Mouse (Mus musculus) right cerebral cortex, postnatal 36 days (tissue): ENCODE results near the gene Nckap1l.

Experiments
- DNase-seq, 2 experiments: peaks; one replicate each; pipeline ENCODE4 v3.0.0; 2022; ENCODE audit warnings: low spot score in 2 of 2, mixed read lengths in 1 of 2

Gene Nckap1l

DNA sequence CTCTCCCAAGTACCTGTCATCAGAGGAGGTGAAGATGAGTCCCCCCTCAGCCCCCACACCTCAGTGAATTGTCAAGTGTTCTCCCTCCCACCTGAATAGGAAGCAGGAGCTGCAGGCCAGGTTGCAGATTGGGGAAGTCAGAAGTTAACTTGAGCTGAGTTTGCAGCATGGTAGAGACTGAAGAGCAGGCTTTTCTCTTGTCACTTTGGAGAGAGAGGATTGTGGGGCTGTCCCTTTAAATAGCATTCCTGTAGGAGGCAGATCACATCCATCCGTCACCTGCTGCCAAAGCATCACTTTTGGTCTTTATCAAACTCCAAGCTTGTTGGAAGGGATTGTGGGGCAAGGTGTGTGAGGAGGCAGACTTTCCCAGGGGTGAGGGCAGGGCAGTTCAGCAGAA lies 47.1 kb downstream of the Nckap1l start:
- DNase-seq: no peak

DNA sequence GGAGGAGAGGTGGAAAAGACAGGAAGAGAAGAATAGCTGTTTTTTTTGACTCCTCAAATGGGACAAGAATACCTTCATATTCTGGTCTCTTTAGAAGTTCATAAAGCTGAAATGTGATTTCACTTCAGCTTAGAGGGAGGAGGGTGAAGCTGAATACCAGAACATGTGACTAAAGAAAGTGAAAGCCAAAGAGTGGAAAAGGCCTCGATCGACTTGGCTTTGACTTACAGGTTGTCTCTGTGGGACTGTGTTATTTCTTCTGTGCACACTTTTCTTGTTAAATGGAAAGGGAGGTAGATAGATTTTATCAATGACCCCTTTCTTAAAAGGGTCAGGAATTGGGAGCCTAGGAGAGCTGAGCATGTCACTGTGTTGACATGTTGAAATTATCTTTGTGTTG lies 47.6 kb downstream of the Nckap1l start:
- DNase-seq: no peak

DNA sequence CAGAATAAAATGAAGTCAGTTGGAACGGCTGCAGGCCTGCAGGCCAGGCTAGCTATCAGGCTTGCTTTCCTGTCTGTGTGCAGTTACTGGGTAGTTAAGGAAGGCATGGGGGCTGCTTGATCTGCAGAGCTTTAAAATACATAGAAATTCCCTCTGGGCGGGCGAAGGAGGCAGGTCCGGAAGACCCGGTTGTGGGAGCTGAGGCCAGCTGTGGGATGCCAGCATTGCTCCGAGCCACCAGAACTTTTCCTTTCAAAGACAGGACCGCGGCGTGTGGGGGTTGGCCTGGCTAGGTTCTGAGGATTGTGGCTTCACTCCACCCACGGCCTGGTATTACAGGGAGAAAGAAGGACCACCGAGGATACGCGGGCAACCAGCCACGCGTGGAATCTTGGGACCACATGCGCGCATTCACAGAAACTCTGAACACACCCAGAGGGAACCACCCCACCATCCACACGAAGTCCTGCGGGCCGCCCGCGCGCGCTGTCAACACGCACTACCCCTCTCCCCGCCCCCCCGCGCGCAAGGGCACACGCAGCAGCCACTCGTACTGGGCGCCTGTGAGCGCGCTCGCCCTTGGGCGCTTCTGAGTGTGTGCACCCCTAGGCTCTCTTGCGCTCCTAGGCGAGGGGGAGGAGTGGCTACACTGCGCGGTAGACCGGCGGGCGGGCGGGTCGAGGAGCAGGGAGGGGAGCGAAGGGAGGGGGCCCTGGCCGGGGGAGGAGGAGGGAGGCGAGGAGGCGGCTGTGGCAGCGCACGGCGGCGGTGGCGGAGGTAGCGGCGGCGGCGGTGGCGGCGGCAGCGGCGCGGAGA lies 49.0 kb downstream of the Nckap1l start, which contains the start of gene Pde1b:
Gene Pde1b (plus strand): TSS at position 600 of the 816 bp plus-strand sequence.
- peak; percentile 55 to 59 for DNase-seq

DNA sequence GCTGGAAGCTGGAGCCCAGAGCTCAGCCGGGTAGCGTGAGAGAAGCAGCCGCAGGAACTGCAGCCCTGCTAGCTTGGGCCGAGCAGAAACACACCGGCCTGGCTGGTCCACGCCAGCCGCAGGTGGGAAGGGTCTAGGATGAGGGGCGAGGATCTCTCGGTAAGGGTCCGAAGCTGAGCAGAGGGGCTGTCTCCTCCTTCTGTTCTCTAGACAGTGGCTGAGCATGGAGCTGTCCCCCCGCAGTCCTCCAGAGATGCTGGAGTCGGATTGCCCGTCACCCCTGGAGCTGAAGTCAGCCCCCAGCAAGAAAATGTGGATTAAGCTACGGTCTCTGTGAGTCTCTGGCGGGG lies 49.6 kb downstream of the Nckap1l start:
- no peak for DNase-seq

DNA sequence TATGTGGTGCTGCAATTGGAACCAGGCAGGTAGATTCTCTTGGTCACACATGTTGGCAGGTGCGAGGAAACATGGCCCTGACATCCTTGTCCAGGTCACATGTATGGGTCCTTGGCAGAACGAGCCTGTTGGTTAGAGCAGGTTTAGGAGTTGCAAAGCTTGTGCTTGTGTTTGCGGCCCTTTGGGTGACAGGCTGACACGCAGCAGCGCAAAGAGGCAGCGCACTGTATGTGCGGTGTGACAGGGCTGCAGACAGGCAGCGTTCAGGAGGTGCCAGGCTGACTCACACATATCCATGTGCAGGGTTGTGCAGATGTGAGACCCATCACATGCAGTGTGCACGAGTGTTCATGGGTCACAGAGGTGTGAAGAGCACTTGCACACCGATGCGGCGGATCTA lies 50.1 kb downstream of the Nckap1l start:
- DNase-seq: no peak

DNA sequence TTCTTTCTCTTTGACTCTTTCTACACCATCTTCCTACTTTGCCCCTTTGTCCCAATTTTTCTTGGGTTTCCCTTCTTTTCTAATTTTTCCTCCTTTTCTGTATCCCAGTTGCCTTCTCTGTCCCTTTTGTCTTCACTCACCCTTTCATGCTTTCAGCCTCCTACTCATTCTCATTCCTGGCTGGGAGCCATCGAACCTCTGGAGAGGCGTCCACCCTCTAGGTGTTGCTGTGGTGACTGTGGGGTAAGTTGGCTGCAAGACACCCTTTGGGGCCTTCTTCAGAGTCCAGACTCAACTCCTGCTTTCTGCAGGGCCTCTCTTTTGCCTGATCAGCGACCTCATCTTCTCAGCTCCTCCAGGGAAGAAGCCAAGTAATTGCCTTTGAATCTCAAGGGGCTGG lies 55.7 kb downstream of the Nckap1l start:
- DNase-seq: no peak

DNA sequence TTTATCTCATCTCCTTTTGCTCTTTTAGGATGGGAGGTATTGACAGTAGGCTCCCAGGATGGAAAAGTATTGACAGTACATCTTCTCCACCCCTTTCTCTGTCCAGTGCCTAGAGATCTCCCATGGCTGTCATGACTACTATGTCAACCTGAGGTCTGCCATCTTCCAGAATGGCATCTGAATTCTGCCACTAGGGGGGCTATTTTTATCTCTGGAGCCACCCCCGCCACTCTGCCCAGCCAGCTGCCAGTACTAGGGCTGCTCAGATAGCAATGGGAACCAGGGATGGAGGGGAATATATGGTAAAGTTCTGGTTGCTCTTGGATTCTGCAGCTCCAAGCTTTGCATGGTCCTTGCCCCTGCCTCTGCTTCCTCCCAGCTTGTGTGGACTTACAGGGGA lies 58.1 kb downstream of the Nckap1l start:
- no peak for DNase-seq

DNA sequence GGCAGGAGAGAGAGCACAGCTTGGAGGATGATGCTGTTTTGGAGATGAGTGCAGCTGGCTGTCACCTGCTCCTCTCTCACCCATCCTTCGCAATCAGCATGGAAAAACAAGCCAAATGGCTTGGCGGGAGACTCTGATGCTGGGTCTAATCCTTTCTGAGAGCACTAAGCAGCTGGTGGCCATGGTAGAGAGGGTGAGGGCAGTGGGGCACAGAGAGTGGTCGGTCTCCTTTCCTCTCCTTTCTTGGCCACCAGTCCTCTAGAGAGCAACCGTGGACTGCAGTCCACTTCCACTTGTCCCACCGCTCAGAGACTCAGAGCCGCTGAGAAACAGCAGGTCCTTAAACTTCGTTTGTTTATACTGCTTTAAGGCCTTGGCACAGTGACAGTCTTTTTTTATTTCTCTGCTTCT lies 60.0 kb downstream of the Nckap1l start:
- no peak for DNase-seq

DNA sequence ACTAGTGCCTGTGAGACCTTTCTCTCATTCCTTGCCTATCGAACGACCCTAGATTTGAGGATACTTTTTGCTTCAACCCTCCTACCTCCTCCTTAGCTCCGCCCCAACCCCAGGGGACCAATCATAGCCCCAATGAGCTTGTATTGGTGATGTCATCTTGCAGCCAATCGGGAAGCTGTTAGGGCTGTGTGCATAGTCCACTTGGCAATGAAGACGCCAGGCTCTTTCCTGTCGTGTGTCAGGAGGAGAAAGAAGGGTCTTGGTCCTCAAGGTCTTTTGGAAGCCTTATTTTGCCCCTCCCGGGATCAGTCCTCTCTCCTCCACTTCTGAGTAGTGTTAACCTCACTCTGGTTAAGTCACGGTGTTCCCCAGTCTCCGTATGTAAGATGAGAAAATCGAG lies 60.5 kb downstream of the Nckap1l start:
- peak; percentile 63 to 77 for DNase-seq

DNA sequence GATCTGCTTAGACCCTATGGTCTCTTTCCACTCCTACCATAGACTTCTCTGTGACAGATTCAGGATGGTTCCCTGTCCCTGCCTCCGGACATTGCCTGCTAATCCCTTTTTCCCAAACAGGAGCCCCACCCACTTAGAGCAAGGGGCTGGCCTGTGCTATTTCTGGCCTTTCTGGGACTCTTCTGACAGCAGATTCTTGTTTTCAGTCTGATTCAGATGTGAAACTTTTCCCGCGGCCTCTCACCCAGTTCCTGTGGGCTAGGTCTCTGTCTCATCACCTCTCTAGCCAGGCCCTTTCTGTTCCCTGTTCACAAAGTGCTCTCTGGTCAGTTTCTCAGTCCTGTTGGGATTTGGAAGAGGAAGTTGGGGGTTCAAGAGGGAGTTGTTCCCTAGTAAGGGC lies 61.3 kb downstream of the Nckap1l start:
- no peak for DNase-seq

DNA sequence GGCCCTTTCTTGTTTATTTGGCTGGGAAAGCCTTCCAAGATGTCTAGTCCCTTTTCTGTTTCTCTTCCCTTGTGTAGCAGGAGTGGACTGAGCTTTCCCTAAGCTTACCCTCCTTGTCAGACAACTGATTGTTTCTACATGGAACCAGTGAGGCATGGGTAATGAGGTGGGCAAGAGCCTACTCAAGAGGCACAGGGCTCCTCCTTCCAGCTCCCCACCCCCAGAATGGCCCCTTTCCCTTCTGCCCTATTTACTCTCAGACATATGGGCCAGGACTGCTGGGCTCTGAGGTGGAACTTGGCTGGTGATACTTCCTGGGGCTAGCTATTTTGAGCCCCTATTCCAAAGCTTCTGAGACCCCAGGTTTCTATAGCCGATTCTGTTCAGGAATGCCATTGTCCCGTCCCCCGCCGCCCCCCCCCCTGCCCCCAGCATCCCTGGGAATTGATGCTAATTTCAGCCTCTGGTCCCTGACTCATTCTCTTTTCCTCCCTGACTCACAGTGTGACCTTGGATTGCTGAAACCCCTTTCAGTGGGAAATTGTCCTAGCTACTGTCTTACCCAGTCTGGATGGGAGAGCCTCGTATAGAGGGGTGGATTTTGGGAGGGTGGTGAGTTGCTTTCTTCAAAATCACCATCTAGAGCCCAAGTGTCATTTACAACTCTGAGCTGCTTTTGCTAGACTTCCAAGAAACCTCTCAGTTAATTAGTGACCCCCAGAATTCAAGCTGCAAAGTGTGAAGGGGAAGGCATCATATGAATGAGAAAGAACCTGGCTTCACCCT lies 65.2 kb downstream of the Nckap1l start:
- DNase-seq: no peak

DNA sequence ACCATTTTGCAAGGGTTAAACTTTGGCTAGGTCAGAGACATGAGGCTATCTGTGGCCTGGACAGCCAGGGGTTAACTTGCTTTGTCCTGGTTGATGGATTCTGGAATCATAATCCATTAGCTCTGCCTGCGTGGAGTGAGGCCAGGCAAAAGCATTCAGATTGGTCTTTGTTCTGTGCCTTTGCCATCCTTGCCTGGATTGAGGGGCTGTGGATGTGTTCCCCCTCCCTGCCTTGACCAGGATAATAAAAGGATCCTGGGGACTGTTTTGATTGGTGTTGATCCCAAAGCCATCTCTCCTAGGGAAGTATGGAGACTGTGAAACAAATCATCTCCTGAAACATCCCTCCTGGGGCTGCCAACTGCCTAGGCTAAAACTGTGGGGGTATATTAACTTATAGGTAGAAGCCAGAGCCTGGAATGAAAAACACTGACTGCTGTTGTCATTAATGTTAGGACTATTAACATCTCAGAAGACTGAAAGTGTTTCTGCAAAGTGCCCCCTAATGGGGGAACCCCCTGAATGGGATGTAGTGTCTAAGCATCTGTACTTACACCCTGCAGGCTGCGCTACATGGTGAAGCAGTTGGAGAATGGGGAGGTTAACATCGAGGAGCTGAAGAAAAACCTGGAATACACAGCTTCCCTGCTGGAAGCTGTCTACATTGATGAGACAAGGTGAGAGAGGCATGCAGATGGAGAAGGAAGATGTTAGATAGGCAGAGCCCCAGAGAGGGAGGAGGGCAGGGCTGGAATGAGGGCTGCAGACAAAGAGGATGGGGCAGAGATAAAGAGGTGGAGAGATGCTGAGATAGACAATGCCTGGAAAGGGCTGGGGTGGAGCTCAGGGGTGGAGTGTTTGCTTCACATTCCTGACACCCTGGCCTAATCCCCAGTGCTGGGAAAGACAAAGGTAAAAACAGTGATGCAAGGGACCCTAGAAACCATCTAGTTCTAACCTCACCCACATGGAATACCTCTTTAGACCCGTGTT lies 66.1 kb downstream of the Nckap1l start:
- no peak for DNase-seq

DNA sequence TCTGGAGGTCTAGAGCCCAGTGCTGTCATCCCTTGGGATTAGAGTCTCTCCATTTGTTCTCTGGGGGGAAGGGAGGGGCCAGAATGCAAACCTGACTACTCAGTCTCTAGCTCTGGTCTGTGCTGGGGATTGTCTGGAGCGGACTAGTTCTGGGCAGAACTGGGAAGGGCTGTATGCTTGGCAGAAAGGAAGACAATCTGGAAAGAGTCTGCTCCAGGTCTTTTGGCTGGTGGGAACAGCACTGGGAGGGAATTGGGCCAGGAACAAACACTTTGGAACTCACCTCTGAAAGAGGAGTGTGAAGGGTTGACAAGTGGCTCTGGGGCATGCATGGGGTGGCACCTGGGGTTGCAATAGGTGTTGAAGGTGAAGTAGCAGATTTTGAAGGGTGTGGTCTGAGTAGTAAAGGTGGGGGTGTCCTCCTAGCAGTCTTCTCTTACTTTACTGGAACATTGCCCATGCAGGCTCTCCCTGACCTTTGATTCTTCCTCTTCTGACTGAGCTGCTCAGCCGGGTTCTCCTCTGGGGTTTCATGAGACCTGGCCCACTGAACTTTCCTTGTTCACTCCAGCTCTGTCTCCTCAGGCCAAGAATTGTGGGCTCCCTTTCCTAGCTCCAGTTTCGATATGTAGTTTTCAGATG lies 69.0 kb downstream of the Nckap1l start:
- no peak for DNase-seq

DNA sequence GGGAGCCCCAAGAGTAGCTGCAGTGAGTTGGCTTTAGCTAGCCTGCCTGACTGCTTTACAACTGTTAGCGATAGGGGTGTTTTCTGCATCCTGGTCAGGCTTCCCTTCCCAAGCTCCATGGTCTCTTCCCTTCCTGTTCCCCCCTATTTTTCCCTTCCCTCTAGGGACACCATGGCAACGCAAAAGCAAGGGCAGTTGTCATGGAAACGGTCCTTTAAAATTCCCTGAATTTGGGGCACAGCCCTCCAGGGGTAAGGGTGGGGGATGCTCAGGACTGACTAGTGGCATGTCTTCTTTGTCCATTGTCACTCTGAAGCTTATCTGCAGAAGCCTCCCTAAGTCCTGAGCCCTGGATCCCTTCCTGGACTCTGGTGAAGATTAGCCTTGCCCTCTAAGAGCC lies 69.6 kb downstream of the Nckap1l start:
- DNase-seq: no peak

DNA sequence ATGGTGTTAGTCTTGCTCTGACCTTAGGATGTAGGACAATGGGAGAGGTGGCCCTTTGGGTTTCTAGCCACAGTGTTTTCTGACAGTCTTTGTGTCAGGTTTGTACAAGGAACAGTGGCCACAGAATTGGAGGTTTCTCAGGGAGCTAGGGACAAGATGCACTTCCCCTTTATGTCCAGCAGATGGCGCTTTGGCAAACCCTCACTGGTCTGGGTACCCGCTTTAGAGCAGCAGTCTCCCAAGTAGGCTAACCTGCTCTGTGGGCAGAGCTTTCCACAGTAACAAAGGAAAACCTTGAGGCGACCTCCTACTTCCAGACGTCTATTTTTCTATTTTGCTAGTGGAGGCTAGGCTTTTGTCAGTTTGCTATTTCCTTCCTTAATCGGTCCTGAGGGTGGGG lies 76.8 kb downstream of the Nckap1l start:
- peak in 1 of 2 experiments; percentile 63 for DNase-seq

DNA sequence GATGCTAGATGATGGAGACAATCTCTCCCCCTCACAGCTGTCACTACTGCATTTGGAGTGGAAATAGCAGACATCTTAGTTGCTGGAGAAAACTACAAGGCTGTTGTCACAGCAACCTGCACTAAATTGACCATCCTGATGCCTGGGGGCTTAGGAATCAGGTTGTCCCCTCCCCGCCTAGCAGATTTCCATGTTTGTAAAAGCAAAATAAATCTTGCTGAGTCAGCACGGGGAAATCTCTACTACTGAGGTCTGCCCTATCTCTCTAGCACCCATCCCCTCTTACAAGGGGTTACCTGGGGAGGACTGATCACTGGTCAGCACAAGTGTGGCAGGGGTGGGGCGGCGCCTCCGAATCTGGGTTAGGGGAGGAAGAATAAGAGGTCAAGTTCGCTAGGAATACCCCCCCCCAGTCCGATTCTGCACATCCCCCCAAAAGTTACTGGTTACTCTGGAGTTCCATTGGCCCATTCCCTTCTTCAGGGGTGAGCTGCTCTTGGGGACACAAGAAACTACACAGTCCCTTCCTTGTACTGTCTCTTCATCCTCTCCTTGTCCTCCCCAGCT lies 80.5 kb downstream of the Nckap1l start:
- DNase-seq: no peak

DNA sequence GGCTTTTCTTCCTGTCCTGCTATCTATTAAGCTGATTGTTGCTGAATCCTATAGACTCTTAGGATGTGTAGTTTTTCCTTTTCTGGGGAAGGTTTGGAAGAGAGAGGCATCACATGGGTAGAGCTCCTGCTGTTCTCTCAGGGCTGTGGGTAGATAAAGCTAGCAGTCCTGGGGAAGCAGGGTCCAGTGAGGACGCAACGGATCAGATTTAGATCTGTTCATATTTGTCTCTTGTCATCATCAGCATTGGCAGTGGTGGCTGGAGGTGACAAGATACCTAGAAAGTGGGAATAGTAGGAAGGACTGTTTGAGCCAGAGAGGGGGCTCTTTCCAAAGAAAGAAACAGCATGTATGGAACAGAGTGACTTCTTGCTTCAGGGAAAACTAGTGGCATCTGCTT lies 81.4 kb downstream of the Nckap1l start:
- DNase-seq: no peak

DNA sequence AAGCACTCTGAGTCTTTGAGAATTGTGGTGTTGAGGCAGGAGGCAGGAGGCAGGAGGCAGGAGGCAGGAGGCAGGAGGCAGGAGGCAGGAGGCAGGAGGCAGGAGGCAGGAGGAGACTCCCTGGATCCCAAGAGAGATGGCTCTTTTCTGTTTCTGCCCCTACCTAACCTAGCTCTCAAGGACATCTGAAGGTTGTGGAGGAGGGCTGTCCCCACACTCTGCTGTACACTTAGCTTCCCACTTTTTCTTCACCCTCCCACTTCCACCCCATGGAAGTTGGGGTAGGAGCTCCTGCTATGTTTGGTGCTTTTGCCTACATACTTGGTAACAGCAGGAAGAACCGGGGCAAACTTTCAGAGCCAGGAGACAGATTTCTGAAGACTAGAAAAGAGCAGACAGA lies 82.2 kb downstream of the Nckap1l start:
- DNase-seq: no peak

DNA sequence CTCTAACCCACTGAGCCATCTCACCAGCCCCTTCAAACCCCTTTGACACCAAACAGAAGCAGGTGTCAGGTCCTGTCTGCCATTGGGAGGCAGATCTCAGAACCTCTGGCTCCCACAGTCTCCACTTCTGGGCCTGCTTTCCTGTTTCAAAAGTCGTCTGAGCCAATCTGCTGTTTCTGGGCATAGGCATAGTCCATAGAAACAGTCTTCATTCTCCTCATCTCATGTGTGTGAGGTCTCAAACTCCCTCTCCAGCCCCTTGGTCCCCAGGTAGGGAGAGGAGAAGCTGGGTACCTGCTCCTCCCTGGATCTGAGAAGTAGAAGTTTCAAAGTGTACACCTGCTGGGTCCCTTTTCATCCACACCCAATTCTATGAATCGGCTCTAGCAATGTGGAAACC lies 82.9 kb downstream of the Nckap1l start:
- DNase-seq: no peak

DNA sequence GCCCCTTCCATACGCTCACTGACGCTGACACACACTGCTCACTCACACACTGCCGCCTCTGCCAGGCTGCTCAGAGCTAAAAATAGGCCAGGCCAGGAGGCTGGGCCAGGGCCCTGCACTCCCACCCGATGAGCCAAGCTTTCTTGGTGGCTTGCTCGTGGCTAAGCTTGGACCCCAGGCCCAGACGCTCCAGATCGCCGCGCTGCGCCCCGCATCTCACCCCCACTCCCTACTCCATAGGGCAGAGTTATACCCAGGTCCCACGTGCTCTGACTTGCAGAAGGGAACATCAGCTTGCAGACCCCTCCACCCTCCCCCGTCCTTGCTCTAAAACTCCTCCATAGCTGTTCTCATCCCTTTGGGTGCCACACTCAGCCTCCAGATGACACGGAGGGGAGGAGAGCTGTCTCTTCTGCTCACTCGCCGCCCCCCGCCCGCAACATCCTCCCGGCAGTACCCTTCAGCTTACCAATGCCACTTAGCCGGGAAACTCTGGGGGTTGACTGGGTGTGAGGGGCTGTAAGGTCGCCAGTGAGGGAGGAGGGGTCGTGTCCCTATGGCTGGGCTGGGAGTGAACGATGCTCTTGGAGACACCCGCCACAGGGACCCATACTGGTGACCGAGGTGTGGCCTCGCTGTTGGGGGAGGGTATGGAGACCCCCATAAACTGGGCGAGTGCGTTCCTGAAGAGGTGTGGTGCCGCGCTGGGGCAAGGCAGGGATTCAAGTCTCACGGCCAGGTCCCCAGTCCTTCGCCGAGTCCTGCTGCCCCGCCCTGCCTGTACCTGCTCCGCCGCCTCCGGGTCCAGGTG lies 83.6 kb downstream of the Nckap1l start:
- peak; percentile 67 to 75 for DNase-seq
